Mouse (Mus musculus) cerebellum, adult 2 months (tissue): Measurements from ENCODE around the gene Cd27. TPM values are rescaled to one million over a fixed set of nuclear protein-coding genes. Genes with fewer than 3 reads are reported as not detected.
A peak's percentile ranks its signal among the peaks of the same experiment; 100 is the strongest.

ENCODE experiments used
- DNase-seq, 2 experiments: peaks; one replicate each; pipeline ENCODE4 v3.0.0; 2021
- H3K27ac ChIP-seq: fragments of 200-500 bp; 2 replicates; pipeline ENCODE4 v1.5.1; 2012; ENCODE audit warnings: low read length, control low read depth, inconsistent platforms; ENCODE audit not compliant: insufficient read depth
- H3K27me3 ChIP-seq: fragments of 200-500 bp; 2 replicates; pipeline ENCODE4 v1.6.1; 2012; ENCODE audit warnings: inconsistent platforms, mild to moderate bottlenecking, low read length, moderate library complexity; ENCODE audit not compliant: control insufficient read depth, insufficient read depth
- H3K4me1 ChIP-seq: fragments of 200-500 bp; 2 replicates; pipeline ENCODE4 v1.6.1; 2011; ENCODE audit warnings: low read length; ENCODE audit not compliant: control insufficient read depth, insufficient read depth
- H3K4me3 ChIP-seq: fragments of 200-500 bp; replicated peaks from 2 replicates; pipeline ENCODE3; 2011; ENCODE audit warnings: mild to moderate bottlenecking, low read depth, low read length, control low read depth; ENCODE audit not compliant: insufficient read depth
- CTCF ChIP-seq: fragments of 200-500 bp; IDR thresholded peaks from 2 replicates; pipeline ENCODE4 v1.5.1; 2011; ENCODE audit warnings: low read depth, mild to moderate bottlenecking, control low read depth, low read length, moderate library complexity, borderline replicate concordance; ENCODE audit not compliant: insufficient read depth
- POLR2A ChIP-seq: fragments of 200-500 bp; IDR thresholded peaks from 2 replicates; pipeline ENCODE4 v1.6.1; 2011; ENCODE audit warnings: low read length, control low read depth, borderline replicate concordance; ENCODE audit not compliant: insufficient read depth
- WGBS: fragments of 180-500 bp; shearing (Covaris S2); methylation state at CpG from one replicate; pipeline ENCODE4 v1.1.7; 2018; 5-methylcytosine and 5-hydroxymethylcytosine counted together
- polyA plus RNA-seq: library from polyadenylated mRNA; depleted of rRNA; stranded (reverse); fragments of >200 nt; gene quantifications from 2 replicates; pipeline ENCODE4 v1.2.3, GENCODE M21; 2012

Gene Cd27
- polyA plus RNA-seq, 1 experiment: not detected

DNA sequence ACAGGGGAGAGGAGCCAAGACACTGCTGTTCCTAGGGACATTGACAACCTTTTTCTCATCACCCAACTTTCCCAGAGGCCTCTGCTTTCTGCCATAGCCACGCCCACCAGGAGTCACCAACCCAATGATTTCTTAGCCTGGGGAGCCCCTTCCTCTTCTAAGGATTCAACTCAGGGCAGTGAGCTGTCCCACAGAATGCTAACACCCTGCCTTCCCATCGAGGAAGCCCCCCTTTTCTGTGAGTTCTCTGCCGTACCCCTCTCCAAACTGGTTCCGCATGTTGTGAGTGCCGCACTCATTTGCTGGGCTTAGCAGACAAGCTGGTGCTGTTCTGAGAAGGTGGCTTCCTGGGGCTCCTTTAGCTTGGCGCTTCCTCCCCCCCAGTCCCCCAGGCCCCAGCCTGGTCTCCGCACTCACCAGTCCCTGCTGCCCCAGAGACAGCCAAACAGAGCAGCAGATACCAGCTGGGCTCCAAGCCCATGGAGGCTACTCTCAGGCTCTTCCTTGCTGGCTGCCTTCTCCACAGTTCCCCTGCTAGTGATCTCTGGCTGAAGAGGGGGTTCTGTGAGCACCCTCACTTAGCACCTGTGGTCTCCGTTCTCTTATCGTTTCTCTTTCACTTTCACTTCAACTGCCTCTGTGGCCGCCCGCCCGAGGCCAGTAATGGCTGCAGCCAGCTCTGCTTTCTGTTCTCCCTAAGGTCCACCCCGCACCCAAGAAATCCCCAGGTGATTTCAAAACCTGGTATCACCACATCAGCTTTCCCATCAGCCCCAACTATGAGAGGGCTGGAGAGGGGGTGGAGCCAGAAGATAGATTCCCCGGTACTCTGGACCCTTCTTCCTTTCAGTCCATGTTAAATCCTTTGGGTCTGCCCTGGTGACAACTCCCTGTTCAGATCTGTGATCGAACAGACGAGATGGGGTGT, 5.4 kb downstream of the Cd27 start, which contains the start of gene Tapbpl:
TSS of gene Tapbpl (minus strand) at position 744 of the 928 bp plus-strand sequence.
- TF ChIP-seq POLR2A: peak; percentile 41; the same call in 1 of the 2 replicates
- no peak for TF ChIP-seq CTCF
- DNase-seq: peak; percentile 67 to 71
- 3% methylated on average over 16 of the region's 16 CpGs for WGBS

DNA sequence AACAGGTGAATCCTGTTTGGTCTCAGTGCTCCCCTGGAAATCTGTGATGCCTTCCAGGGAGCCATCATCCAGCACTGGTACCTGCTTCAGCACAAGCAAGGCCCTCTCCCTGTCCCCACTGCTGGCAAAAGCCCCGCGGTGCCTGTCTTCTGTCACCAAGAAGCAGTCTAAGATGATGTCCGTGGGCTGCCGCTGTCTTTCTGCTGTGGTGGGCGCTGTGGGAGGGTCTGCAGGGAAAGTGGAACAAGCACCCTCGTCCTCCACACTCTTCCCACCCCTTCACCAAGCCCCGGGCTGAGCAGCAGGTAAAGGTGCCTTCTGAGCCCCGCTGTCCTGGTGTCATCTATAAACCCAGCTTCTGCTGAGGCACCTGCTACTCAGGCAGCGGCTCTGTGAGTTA, 6.2 kb downstream of the Cd27 start:
- TF ChIP-seq CTCF: no peak
- TF ChIP-seq POLR2A: no peak
- H3K4me3 ChIP-seq: no peak overlapping the region
- 54% methylated on average over 9 of the region's 9 CpGs for WGBS
- no peak for DNase-seq
- peak overlapping the region; percentile 32; the same call in 1 of the 2 replicates for H3K27ac ChIP-seq
- H3K27me3 ChIP-seq: no peaks in the 10 kb centered on the region
- peaks cover 9% of the 10 kb centered on the region; the same call in 1 of the 2 replicates for H3K4me1 ChIP-seq

More for the DNA sequence above, 5.4 kb downstream of the Cd27 start, which contains the start of gene Tapbpl:
- H3K4me1 ChIP-seq: peaks cover 9% of the 10 kb centered on the region; the same call in 1 of the 2 replicates
- peak within 1 kb of the TSS; percentile 74 for H3K4me3 ChIP-seq
- peak within 1 kb of the TSS; percentile 85 for H3K27ac ChIP-seq
- no peaks in the 10 kb centered on the region for H3K27me3 ChIP-seq

DNA sequence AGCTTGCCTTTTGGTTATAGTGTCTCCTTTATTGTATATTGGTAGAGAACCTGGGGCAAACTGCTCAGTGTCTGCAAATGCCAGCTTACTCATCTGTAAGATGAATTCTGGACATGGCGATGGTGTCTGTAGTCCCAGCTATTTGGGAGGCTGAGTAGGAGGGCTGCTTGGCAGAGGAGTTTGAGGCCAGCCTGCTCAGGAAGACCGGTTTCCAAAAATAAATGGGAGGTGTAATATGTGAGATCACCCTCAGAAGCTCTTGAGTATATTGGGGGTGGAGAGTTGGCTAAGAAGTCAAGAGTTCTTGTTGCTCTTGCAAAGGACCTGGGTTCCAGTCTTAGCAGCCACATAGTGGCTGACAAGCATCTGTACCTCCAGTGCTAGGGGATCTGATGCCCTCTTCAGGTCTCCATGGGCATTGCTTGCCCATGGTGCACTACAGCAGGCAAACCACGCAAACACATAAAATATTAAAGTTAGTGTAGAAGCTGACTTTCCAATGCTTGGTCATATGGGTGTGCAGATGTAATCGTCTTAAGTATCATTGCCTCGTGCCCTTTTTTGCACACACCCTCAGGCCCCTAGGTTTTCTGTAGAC, 11.2 kb downstream of the Cd27 start:
- TF ChIP-seq POLR2A: no peak
- TF ChIP-seq CTCF: peak; percentile 53; the same call in 1 of the 2 replicates
- no peak overlapping the region for H3K4me3 ChIP-seq
- H3K4me1 ChIP-seq: peaks cover 2% of the 10 kb centered on the region; the same call in 1 of the 2 replicates
- DNase-seq: no peak
- no peak overlapping the region for H3K27ac ChIP-seq
- no peaks in the 10 kb centered on the region for H3K27me3 ChIP-seq
- WGBS: 64% methylated on average over 5 of the region's 5 CpGs

DNA sequence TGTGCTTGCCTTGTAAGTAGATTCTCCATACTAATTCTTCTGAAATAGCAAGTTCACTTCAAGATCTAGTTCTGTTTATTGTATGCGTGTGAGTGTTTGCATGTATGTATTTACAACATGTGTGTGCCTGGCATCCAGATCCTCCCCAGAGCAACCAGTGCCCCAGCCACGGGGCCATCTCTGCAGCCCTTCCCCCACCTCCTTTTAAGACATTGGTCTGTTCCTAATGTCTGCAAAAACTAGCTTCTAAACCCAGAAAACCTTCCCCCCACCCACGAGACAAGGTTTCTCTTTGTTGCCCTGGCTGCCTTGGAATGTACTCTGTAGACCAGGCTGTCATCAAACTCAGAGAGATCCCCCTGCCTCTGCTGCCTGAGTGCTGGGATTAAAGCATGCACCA, 14.2 kb downstream of the Cd27 start:
- Histone ChIP-seq H3K27me3 (no peaks in the 10 kb centered on the region), H3K4me1 (peaks cover 7% of the 10 kb centered on the region; the same call in 1 of the 2 replicates), H3K27ac (no peak overlapping the region), H3K4me3 (no peak overlapping the region)
- TF ChIP-seq POLR2A (no peak), CTCF (no peak)
- DNase-seq: no peak
- 85% methylated on average over 3 of the region's 3 CpGs for WGBS

DNA sequence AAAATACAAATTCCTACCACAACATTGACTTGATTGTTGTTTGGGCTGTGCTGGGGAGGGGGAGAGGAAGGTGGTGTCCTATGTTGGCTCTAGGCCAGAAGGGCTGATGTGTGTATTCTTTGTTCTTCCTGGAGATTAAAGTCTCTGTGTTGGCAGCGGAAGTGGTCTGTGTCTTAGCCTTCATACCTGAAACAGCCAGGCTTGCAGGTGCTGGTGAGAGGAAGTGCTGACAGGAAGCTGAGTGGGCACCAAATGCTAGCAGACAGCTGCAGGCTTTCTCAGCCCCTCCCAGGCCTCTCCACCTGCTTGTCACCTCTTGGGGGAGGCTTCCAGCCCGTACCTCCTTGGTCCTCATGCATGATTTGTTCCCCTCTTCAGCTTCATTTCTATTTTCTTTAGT, 14.7 kb downstream of the Cd27 start:
- peaks cover 9% of the 10 kb centered on the region; the same call in 1 of the 2 replicates for H3K4me1 ChIP-seq
- H3K27ac ChIP-seq: no peak overlapping the region
- no peak overlapping the region for H3K4me3 ChIP-seq
- no peak for TF ChIP-seq CTCF
- TF ChIP-seq POLR2A: no peak
- DNase-seq: no peak
- H3K27me3 ChIP-seq: no peaks in the 10 kb centered on the region
- 62% methylated on average over 2 of the region's 2 CpGs for WGBS

DNA sequence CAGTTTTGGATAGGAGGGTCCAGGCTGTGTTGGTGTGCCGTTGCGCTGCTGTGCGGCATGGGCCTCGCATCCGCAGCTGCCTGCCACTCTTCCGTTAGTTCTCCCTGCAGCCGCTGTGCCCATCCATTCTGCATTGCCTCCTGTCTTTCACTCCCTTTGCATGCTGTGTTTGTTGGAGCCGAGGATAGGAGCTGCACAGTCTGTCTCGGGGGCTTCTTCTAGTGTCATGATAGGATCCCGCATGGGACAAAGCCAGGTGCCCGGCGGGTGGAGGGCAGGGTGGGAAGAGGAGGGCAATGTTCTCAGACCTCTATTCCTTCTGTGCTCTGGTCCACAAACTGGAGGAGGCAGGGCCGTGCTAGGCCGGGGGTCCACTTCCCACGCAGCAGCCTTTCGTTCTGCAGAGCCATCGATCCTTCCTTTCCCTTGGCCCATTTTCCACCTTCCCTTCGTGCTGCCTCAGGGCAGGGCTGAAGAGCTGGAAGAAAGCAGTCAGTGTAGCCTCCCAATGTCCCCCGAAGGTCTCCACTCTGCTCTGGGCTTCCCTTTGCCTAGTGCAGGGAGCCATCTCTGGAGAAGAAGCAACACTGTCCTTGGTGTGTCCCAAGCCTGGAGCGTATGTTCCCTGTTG, 15.6 kb downstream of the Cd27 start:
- no peaks in the 10 kb centered on the region for H3K27me3 ChIP-seq
- H3K4me3 ChIP-seq: no peak overlapping the region
- peaks cover 9% of the 10 kb centered on the region for H3K4me1 ChIP-seq
- DNase-seq: no peak
- no peak overlapping the region for H3K27ac ChIP-seq
- 88% methylated on average over 20 of the region's 20 CpGs for WGBS
- TF ChIP-seq POLR2A (no peak), CTCF (no peak)

DNA sequence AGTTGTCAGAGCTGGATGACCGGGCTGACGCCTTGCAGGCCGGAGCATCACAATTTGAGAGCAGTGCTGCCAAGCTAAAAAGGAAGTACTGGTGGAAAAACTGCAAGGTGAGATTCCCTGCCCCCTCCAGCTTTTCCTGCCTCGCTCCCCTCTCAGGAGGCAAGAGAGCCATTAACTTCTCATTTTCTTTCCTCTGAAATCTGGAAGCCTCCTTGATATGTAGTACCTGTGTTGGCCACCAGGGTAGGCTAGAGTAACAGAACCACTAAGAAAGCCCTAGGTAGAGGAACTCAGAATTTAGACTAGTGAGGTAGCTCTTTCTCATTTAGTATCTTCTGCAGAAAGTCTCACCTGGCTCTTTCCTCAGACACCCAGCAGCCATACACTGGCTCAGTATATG, 17.8 kb downstream of the Cd27 start:
- DNase-seq: peak; percentile 59 to 61
- TF ChIP-seq CTCF: peak; percentile 58
- TF ChIP-seq POLR2A: no peak
- H3K4me1 ChIP-seq: peaks cover 9% of the 10 kb centered on the region
- H3K4me3 ChIP-seq: no peak overlapping the region
- H3K27me3 ChIP-seq: no peaks in the 10 kb centered on the region
- H3K27ac ChIP-seq: no peak overlapping the region
- WGBS: 64% methylated on average over 4 of the region's 4 CpGs

DNA sequence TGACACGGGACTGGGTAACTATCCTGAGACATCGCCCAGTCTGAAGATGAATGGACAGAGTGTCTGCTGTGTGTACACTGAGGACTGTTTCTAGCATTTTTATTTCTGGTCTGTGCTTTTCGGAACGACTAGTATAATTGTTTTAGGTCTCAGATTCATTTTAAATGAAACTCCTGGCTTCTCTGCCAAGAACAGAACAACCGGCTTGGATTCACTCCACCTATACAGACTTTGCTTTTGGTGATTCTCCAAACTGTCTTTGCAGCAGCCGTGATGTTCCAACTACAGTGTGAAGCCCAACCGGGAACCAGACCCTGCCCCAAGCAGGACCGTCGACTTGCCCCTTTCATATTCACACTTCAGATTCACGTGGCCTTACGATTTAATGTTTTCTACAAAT, 18.9 kb downstream of the Cd27 start:
- H3K27me3 ChIP-seq: no peaks in the 10 kb centered on the region
- peaks cover 9% of the 10 kb centered on the region for H3K4me1 ChIP-seq
- H3K27ac ChIP-seq: no peak overlapping the region
- DNase-seq: peak in 1 of 2 experiments; percentile 38
- WGBS: 48% methylated on average over 11 of the region's 11 CpGs
- TF ChIP-seq POLR2A (no peak), CTCF (no peak)
- H3K4me3 ChIP-seq: no peak overlapping the region
